Mouse (Mus musculus): ENCODE measurements around the gene Nhsl1. TPM values are rescaled to one million over a fixed set of nuclear protein-coding genes. Genes with fewer than 3 reads are reported as not detected.

Gene Nhsl1
- polyA plus RNA-seq, 2 experiments: 0.50 to 0.64 TPM

GRCm38 (mm10) chr10:18356461-18356860 is 37.7 kb downstream of the Nhsl1 start:
- no peak overlapping the region for H3K4me2 ChIP-seq (ENCODE audit: low read depth)
- no peaks in the 10 kb centered on the region for H3K36me3 ChIP-seq (replicated peaks; ENCODE audit: control insufficient read depth, insufficient read depth, low read depth)
- no peak overlapping the region for H3K27ac ChIP-seq
- H3K9me3 ChIP-seq (ENCODE audit: control insufficient read depth, low read length): no peaks in the 10 kb centered on the region
- no peaks in the 10 kb centered on the region for H3K4me1 ChIP-seq (replicated peaks; ENCODE audit: control insufficient read depth in 2 of 2, insufficient read depth in 2 of 2, low read length in 1 of 2)
- 67% methylated on average over 6 of the region's 6 CpGs for WGBS (ENCODE audit: insufficient replicate concordance)
- H3K27me3 ChIP-seq (ENCODE audit: control insufficient read depth, insufficient read depth, low read length): no peaks in the 10 kb centered on the region
- no peak overlapping the region for H3K9ac ChIP-seq (replicated peaks)
- ATAC-seq (ENCODE audit: insufficient read depth) (no peak), DNase-seq (ENCODE audit: low read depth in 3 of 3, low spot score in 3 of 3) (no peak)
- TF ChIP-seq CTCF (IDR thresholded peaks at IDR 0.05; ENCODE audit: low read depth) (no peak), EP300 (IDR thresholded peaks at IDR 0.05; ENCODE audit: low read depth) (no peak)
- H3K4me3 ChIP-seq (ENCODE audit: insufficient read depth in 1 of 2, low read depth in 2 of 2, low read length in 2 of 2): no peak overlapping the region

- Histone ChIP-seq H3K4me1 (replicated peaks; ENCODE audit: control insufficient read depth in 2 of 2, insufficient read depth in 2 of 2, low read length in 1 of 2) (no peaks in the 10 kb centered on the region), H3K9ac (replicated peaks) (no peak overlapping the region), H3K27ac (no peak overlapping the region), H3K27me3 (ENCODE audit: control insufficient read depth, insufficient read depth, low read length) (no peaks in the 10 kb centered on the region), H3K4me2 (ENCODE audit: low read depth) (no peak overlapping the region), H3K9me3 (ENCODE audit: control insufficient read depth, low read length) (no peaks in the 10 kb centered on the region), H3K4me3 (ENCODE audit: insufficient read depth in 1 of 2, low read depth in 2 of 2, low read length in 2 of 2) (no peak overlapping the region), H3K36me3 (replicated peaks; ENCODE audit: control insufficient read depth, insufficient read depth, low read depth) (no peaks in the 10 kb centered on the region)
- no peak for ATAC-seq (ENCODE audit: insufficient read depth)
- TF ChIP-seq EP300 (IDR thresholded peaks at IDR 0.05; ENCODE audit: low read depth): no peak
- TF ChIP-seq CTCF (IDR thresholded peaks at IDR 0.05; ENCODE audit: low read depth): no peak
- DNase-seq (ENCODE audit: low read depth in 3 of 3, low spot score in 3 of 3): no peak
- WGBS (ENCODE audit: insufficient replicate concordance): 66% methylated on average over 6 of the region's 6 CpGs
Measured at GRCm38 (mm10) chr10:18357212-18357611, 38.4 kb downstream of the Nhsl1 start.

GRCm38 (mm10) chr10:18358461-18358860 is 39.7 kb downstream of the Nhsl1 start:
- no peaks in the 10 kb centered on the region for H3K4me1 ChIP-seq (replicated peaks; ENCODE audit: control insufficient read depth in 2 of 2, insufficient read depth in 2 of 2, low read length in 1 of 2)
- no peaks in the 10 kb centered on the region for H3K27me3 ChIP-seq (ENCODE audit: control insufficient read depth, insufficient read depth, low read length)
- H3K9me3 ChIP-seq (ENCODE audit: control insufficient read depth, low read length): no peaks in the 10 kb centered on the region
- no peak overlapping the region for H3K4me3 ChIP-seq (ENCODE audit: insufficient read depth in 1 of 2, low read depth in 2 of 2, low read length in 2 of 2)
- 65% methylated on average over 5 of the region's 5 CpGs for WGBS (ENCODE audit: insufficient replicate concordance)
- H3K36me3 ChIP-seq (replicated peaks; ENCODE audit: control insufficient read depth, insufficient read depth, low read depth): no peaks in the 10 kb centered on the region
- no peak overlapping the region for H3K9ac ChIP-seq (replicated peaks)
- H3K27ac ChIP-seq: no peak overlapping the region
- TF ChIP-seq EP300 (IDR thresholded peaks at IDR 0.05; ENCODE audit: low read depth) (no peak), CTCF (IDR thresholded peaks at IDR 0.05; ENCODE audit: low read depth) (no peak)
- ATAC-seq (ENCODE audit: insufficient read depth): no peak
- no peak for DNase-seq (ENCODE audit: low read depth in 3 of 3, low spot score in 3 of 3)
- no peak overlapping the region for H3K4me2 ChIP-seq (ENCODE audit: low read depth)

GRCm38 (mm10) chr10:18360175-18360574 is 41.4 kb downstream of the Nhsl1 start:
- Histone ChIP-seq H3K9ac (replicated peaks) (no peak overlapping the region), H3K9me3 (ENCODE audit: control insufficient read depth, low read length) (no peaks in the 10 kb centered on the region), H3K27me3 (ENCODE audit: control insufficient read depth, insufficient read depth, low read length) (no peaks in the 10 kb centered on the region), H3K4me1 (replicated peaks; ENCODE audit: control insufficient read depth in 2 of 2, insufficient read depth in 2 of 2, low read length in 1 of 2) (no peaks in the 10 kb centered on the region), H3K4me3 (ENCODE audit: insufficient read depth in 1 of 2, low read depth in 2 of 2, low read length in 2 of 2) (no peak overlapping the region), H3K27ac (no peak overlapping the region), H3K4me2 (ENCODE audit: low read depth) (no peak overlapping the region), H3K36me3 (replicated peaks; ENCODE audit: control insufficient read depth, insufficient read depth, low read depth) (no peaks in the 10 kb centered on the region)
- DNase-seq (ENCODE audit: low read depth in 3 of 3, low spot score in 3 of 3) (no peak), ATAC-seq (ENCODE audit: insufficient read depth) (no peak)
- 82% methylated on average over 6 of the region's 6 CpGs for WGBS (ENCODE audit: insufficient replicate concordance)
- TF ChIP-seq EP300 (IDR thresholded peaks at IDR 0.05; ENCODE audit: low read depth) (no peak), CTCF (IDR thresholded peaks at IDR 0.05; ENCODE audit: low read depth) (no peak)

GRCm38 (mm10) chr10:18365432-18365831 is 46.6 kb downstream of the Nhsl1 start:
- Histone ChIP-seq H3K4me1 (replicated peaks; ENCODE audit: control insufficient read depth in 2 of 2, insufficient read depth in 2 of 2, low read length in 1 of 2) (no peaks in the 10 kb centered on the region), H3K27ac (no peak overlapping the region), H3K4me3 (ENCODE audit: insufficient read depth in 1 of 2, low read depth in 2 of 2, low read length in 2 of 2) (no peak overlapping the region), H3K36me3 (replicated peaks; ENCODE audit: control insufficient read depth, insufficient read depth, low read depth) (no peaks in the 10 kb centered on the region), H3K9me3 (ENCODE audit: control insufficient read depth, low read length) (no peaks in the 10 kb centered on the region), H3K4me2 (ENCODE audit: low read depth) (no peak overlapping the region), H3K9ac (replicated peaks) (no peak overlapping the region), H3K27me3 (ENCODE audit: control insufficient read depth, insufficient read depth, low read length) (no peaks in the 10 kb centered on the region)
- WGBS (ENCODE audit: insufficient replicate concordance): 29% methylated on average over 6 of the region's 6 CpGs
- DNase-seq (ENCODE audit: low read depth in 3 of 3, low spot score in 3 of 3): no peak
- TF ChIP-seq EP300 (IDR thresholded peaks at IDR 0.05; ENCODE audit: low read depth) (no peak), CTCF (IDR thresholded peaks at IDR 0.05; ENCODE audit: low read depth) (no peak)
- ATAC-seq (ENCODE audit: insufficient read depth): no peak

Data from liver, embryonic 14.5 days (tissue).